7 mouse cellular contexts compared by ENCODE assay signal in the genomic region with DNA sequence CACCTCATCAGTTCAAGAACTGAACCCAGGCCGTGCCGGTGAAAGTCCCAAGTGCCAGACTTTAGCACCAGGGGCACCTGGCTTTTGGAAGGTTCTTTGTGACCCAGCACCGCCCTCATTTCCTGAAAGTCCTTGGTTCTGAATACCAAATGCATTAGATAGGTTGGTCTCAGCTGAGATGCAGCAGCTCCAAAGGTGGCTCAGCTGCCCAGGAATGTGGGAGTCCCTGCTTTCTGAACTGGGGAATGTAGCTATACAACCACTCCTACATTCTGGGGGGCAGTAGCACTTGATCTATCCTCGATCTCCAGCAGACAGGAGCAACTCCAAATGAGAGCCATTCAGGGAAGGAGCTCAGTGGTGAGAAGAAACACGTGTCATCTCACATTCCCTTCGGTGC. TPM values are rescaled to one million over a fixed set of nuclear protein-coding genes. Genes with fewer than 3 reads are reported as not detected.
DNase-seq lines count a peak whose midpoint lies in the region; ATAC-seq and TF ChIP-seq lines count a peak whose summit lies in the region.

No protein-coding gene starts in this region.

- H3K9me3 ChIP-seq in hindbrain, postnatal 0 days (ENCODE audit: low read length) = no peaks in the 10 kb centered on the region
- H3K9me3 ChIP-seq in hindbrain, embryonic 14.5 days (ENCODE audit: control insufficient read depth, low read length) = no peaks in the 10 kb centered on the region
- H3K9me3 ChIP-seq in intestine, embryonic 16.5 days (ENCODE audit: control insufficient read depth, low read length) = no peaks in the 10 kb centered on the region
- no peaks in the 10 kb centered on the region for H3K9me3 ChIP-seq in stomach, postnatal 0 days (ENCODE audit: control insufficient read depth, low read length)

- no peak for DNase-seq in hindbrain, postnatal 0 days (ENCODE audit: low spot score)
- DNase-seq in hindbrain, embryonic 14.5 days (ENCODE audit: low spot score) = no peak
- DNase-seq in thymus, adult 2 months = no peak
- DNase-seq in thymus, postnatal 36 days = no peak
- no peak for DNase-seq in stomach, postnatal 0 days (ENCODE audit: low spot score)
- no peak for DNase-seq in thymus, postnatal 10 days (ENCODE audit: low spot score in 2 of 2)

- H3K27ac ChIP-seq in hindbrain, postnatal 0 days = peak overlapping the region; percentile 51
- no peak overlapping the region for H3K27ac ChIP-seq in hindbrain, embryonic 14.5 days
- H3K27ac ChIP-seq in thymus, adult 2 months (ENCODE audit: control insufficient read depth, insufficient read depth, low read length) = peak overlapping the region; percentile 26
- H3K27ac ChIP-seq in intestine, embryonic 16.5 days (ENCODE audit: low read length) = peak overlapping the region; percentile 74
- H3K27ac ChIP-seq in stomach, postnatal 0 days (replicated peaks) = peak overlapping the region; percentile 92

- no peaks in the 10 kb centered on the region for H3K36me3 ChIP-seq in hindbrain, postnatal 0 days (ENCODE audit: insufficient read depth, low read length)
- H3K36me3 ChIP-seq in hindbrain, embryonic 14.5 days (replicated peaks; ENCODE audit: control insufficient read depth, insufficient read depth) = no peaks in the 10 kb centered on the region
- H3K36me3 ChIP-seq in thymus, adult 2 months (ENCODE audit: control insufficient read depth, insufficient read depth, low read length) = no peaks in the 10 kb centered on the region
- H3K36me3 ChIP-seq in intestine, embryonic 16.5 days (ENCODE audit: control insufficient read depth, insufficient read depth, low read length) = no peaks in the 10 kb centered on the region
- no peaks in the 10 kb centered on the region for H3K36me3 ChIP-seq in stomach, postnatal 0 days (ENCODE audit: control insufficient read depth, insufficient read depth, low read length)

- no peak overlapping the region for H3K4me2 ChIP-seq in hindbrain, postnatal 0 days (ENCODE audit: low read depth, low read length)
- H3K4me2 ChIP-seq in hindbrain, embryonic 14.5 days (replicated peaks) = no peak overlapping the region
- 0 out of 2 replicates have a peak overlapping the region, but pooled peaks have one; percentile 5 for H3K4me2 ChIP-seq in intestine, embryonic 16.5 days (ENCODE audit: low read depth, low read length)
- 0 out of 2 replicates have a peak overlapping the region, but pooled peaks have one; percentile 18 for H3K4me2 ChIP-seq in stomach, postnatal 0 days (replicated peaks; ENCODE audit: low read depth)

- 62% methylated on average over 6 of the region's 6 CpGs for WGBS in hindbrain, postnatal 0 days
- WGBS in hindbrain, embryonic 14.5 days = 72% methylated on average over 6 of the region's 6 CpGs
- WGBS in thymus, adult 2 months = 75% methylated on average over 6 of the region's 6 CpGs
- 59% methylated on average over 6 of the region's 6 CpGs for WGBS in intestine, embryonic 16.5 days
- 43% methylated on average over 6 of the region's 6 CpGs for WGBS in stomach, postnatal 0 days

- TF ChIP-seq POLR2A in thymus, adult 2 months (IDR thresholded peaks at IDR 0.05; ENCODE audit: control insufficient read depth, extremely low read depth, insufficient read depth, low read length, poor library complexity) = no peak

- TF ChIP-seq EP300 in stomach, postnatal 0 days (optimal IDR thresholded peaks at IDR 0.05) = peak; percentile 20

- TF ChIP-seq CTCF in hindbrain, postnatal 0 days (IDR thresholded peaks at IDR 0.05; ENCODE audit: low read depth) = no peak
- TF ChIP-seq CTCF in thymus, adult 2 months (IDR thresholded peaks at IDR 0.05; ENCODE audit: borderline replicate concordance, control insufficient read depth, extremely low read depth, insufficient read depth, low read length, poor library complexity) = no peak
- TF ChIP-seq CTCF in stomach, postnatal 0 days (IDR thresholded peaks at IDR 0.05; ENCODE audit: low read depth) = no peak

- H3K27me3 ChIP-seq in hindbrain, postnatal 0 days (ENCODE audit: insufficient read depth, low read length) = no peaks in the 10 kb centered on the region
- no peaks in the 10 kb centered on the region for H3K27me3 ChIP-seq in hindbrain, embryonic 14.5 days (ENCODE audit: control insufficient read depth, insufficient read depth, low read length)
- no peaks in the 10 kb centered on the region for H3K27me3 ChIP-seq in thymus, adult 2 months (ENCODE audit: control insufficient read depth, insufficient read depth, low read length)
- no peaks in the 10 kb centered on the region for H3K27me3 ChIP-seq in intestine, embryonic 16.5 days (replicated peaks; ENCODE audit: control insufficient read depth, insufficient read depth, low read length)
- H3K27me3 ChIP-seq in stomach, postnatal 0 days (ENCODE audit: control insufficient read depth, insufficient read depth, low read length) = no peaks in the 10 kb centered on the region

- H3K4me3 ChIP-seq in hindbrain, postnatal 0 days (ENCODE audit: low read length) = no peak overlapping the region
- H3K4me3 ChIP-seq in hindbrain, embryonic 14.5 days (replicated peaks; ENCODE audit: low read length) = no peak overlapping the region
- H3K4me3 ChIP-seq in thymus, adult 2 months (ENCODE audit: control insufficient read depth, insufficient read depth, low read length) = no peak overlapping the region
- H3K4me3 ChIP-seq in intestine, embryonic 16.5 days (ENCODE audit: low read length) = no peak overlapping the region
- H3K4me3 ChIP-seq in stomach, postnatal 0 days (ENCODE audit: low read depth, low read length) = no peak overlapping the region

- no peak overlapping the region for H3K9ac ChIP-seq in hindbrain, postnatal 0 days (replicated peaks; ENCODE audit: low read length)
- no peak overlapping the region for H3K9ac ChIP-seq in hindbrain, embryonic 14.5 days
- H3K9ac ChIP-seq in intestine, embryonic 16.5 days (ENCODE audit: low read depth, low read length) = no peak overlapping the region
- no peak overlapping the region for H3K9ac ChIP-seq in stomach, postnatal 0 days (ENCODE audit: low read length)

- H3K4me1 ChIP-seq in hindbrain, postnatal 0 days (ENCODE audit: insufficient read depth, low read length) = 0 out of 2 replicates have a peak, but pooled peaks cover 4% of the 10 kb centered on the region
- no peaks in the 10 kb centered on the region for H3K4me1 ChIP-seq in hindbrain, embryonic 14.5 days (replicated peaks; ENCODE audit: control insufficient read depth, insufficient read depth, low read length)
- H3K4me1 ChIP-seq in thymus, adult 2 months (replicated peaks; ENCODE audit: control insufficient read depth, insufficient read depth, low read length) = no peaks in the 10 kb centered on the region; the same call in 1 of the 2 replicates
- peaks cover 41% of the 10 kb centered on the region for H3K4me1 ChIP-seq in intestine, embryonic 16.5 days (ENCODE audit: control insufficient read depth, insufficient read depth, low read length)
- H3K4me1 ChIP-seq in stomach, postnatal 0 days (replicated peaks; ENCODE audit: control insufficient read depth, insufficient read depth) = peaks cover 10% of the 10 kb centered on the region

- peak; percentile 4; the same call in 1 of the 2 replicates for ATAC-seq in hindbrain, postnatal 0 days
- no peak for ATAC-seq in hindbrain, embryonic 14.5 days (ENCODE audit: low FRiP score)
- peak; percentile 10; the same call in 1 of the 2 replicates for ATAC-seq in intestine, embryonic 16.5 days
- ATAC-seq in stomach, postnatal 0 days (ENCODE audit: low FRiP score, low TSS enrichment) = 0 out of 2 replicates have a peak, but pooled peaks have one; percentile 5

RNA-seq across cellular contexts. Expression of a gene that starts 8.7 kb away (rescaled TPM):
- 13.7 and 19.4 TPM in 2 replicates for total RNA-seq in hindbrain, postnatal 0 days (2014; rRNA removed)
- 18.3 and 19.4 TPM in 2 replicates for polyA plus RNA-seq in hindbrain, postnatal 0 days (2015; fragmentation: Nextera tagmentation; extraction: Ambion mirVana)
- polyA plus RNA-seq in hindbrain, embryonic 14.5 days (2014; fragmentation: Nextera tagmentation; extraction: Ambion mirVana) = 6.6 and 7.5 TPM in 2 replicates
- 6.2 and 6.4 TPM in 2 replicates for polyA plus RNA-seq in thymus, adult 2 months (2012; rRNA removed)
- 16.0 and 16.2 TPM in 2 replicates for polyA plus RNA-seq in intestine, embryonic 16.5 days (2015; fragmentation: Nextera tagmentation; extraction: Ambion mirVana)
- 74.8 and 79.5 TPM in 2 replicates for polyA plus RNA-seq in stomach, postnatal 0 days (2015; fragmentation: Nextera tagmentation; extraction: Ambion mirVana)

RNA-seq across cellular contexts. Expression of a gene that starts 10.3 kb away (rescaled TPM):
- 94.1 and 142 TPM in 2 replicates for total RNA-seq in hindbrain, postnatal 0 days (2014; rRNA removed)
- polyA plus RNA-seq in hindbrain, postnatal 0 days (2015; fragmentation: Nextera tagmentation; extraction: Ambion mirVana) = 162 TPM in 2 replicates
- 86.3 and 96.6 TPM in 2 replicates for polyA plus RNA-seq in hindbrain, embryonic 14.5 days (2014; fragmentation: Nextera tagmentation; extraction: Ambion mirVana)
- 62.4 and 70.4 TPM in 2 replicates for polyA plus RNA-seq in thymus, adult 2 months (2012; rRNA removed)
- polyA plus RNA-seq in intestine, embryonic 16.5 days (2015; fragmentation: Nextera tagmentation; extraction: Ambion mirVana) = 56.9 and 58.5 TPM in 2 replicates
- polyA plus RNA-seq in stomach, postnatal 0 days (2015; fragmentation: Nextera tagmentation; extraction: Ambion mirVana) = 41.0 and 43.5 TPM in 2 replicates

RNA-seq across cellular contexts. Expression of a gene that starts 25.4 kb away (rescaled TPM):
- total RNA-seq in hindbrain, postnatal 0 days (2014; rRNA removed) = 3,311 and 3,326 TPM in 2 replicates
- polyA plus RNA-seq in hindbrain, postnatal 0 days (2015; fragmentation: Nextera tagmentation; extraction: Ambion mirVana) = 1,502 and 1,606 TPM in 2 replicates
- 1,664 and 1,709 TPM in 2 replicates for polyA plus RNA-seq in hindbrain, embryonic 14.5 days (2014; fragmentation: Nextera tagmentation; extraction: Ambion mirVana)
- polyA plus RNA-seq in thymus, adult 2 months (2012; rRNA removed) = 1,522 and 2,049 TPM in 2 replicates
- 559 and 622 TPM in 2 replicates for polyA plus RNA-seq in intestine, embryonic 16.5 days (2015; fragmentation: Nextera tagmentation; extraction: Ambion mirVana)
- 251 and 296 TPM in 2 replicates for polyA plus RNA-seq in stomach, postnatal 0 days (2015; fragmentation: Nextera tagmentation; extraction: Ambion mirVana)

RNA-seq across cellular contexts. Expression of a gene that starts 28.6 kb away (rescaled TPM):
- total RNA-seq in hindbrain, postnatal 0 days (2014; rRNA removed) = 14.7 and 26.7 TPM in 2 replicates
- polyA plus RNA-seq in hindbrain, postnatal 0 days (2015; fragmentation: Nextera tagmentation; extraction: Ambion mirVana) = 3.9 and 4.1 TPM in 2 replicates
- 9.2 and 10.7 TPM in 2 replicates for polyA plus RNA-seq in hindbrain, embryonic 14.5 days (2014; fragmentation: Nextera tagmentation; extraction: Ambion mirVana)
- polyA plus RNA-seq in thymus, adult 2 months (2012; rRNA removed) = 17.4 and 22.4 TPM in 2 replicates
- polyA plus RNA-seq in intestine, embryonic 16.5 days (2015; fragmentation: Nextera tagmentation; extraction: Ambion mirVana) = 10.0 and 11.8 TPM in 2 replicates
- polyA plus RNA-seq in stomach, postnatal 0 days (2015; fragmentation: Nextera tagmentation; extraction: Ambion mirVana) = 2.1 and 2.2 TPM in 2 replicates

RNA-seq across cellular contexts. Expression of a gene that starts 48.4 kb away (rescaled TPM):
- total RNA-seq in hindbrain, postnatal 0 days (2014; rRNA removed) = 14.7 and 27.2 TPM in 2 replicates
- 24.6 and 25.7 TPM in 2 replicates for polyA plus RNA-seq in hindbrain, postnatal 0 days (2015; fragmentation: Nextera tagmentation; extraction: Ambion mirVana)
- polyA plus RNA-seq in hindbrain, embryonic 14.5 days (2014; fragmentation: Nextera tagmentation; extraction: Ambion mirVana) = 18.2 and 20.3 TPM in 2 replicates
- polyA plus RNA-seq in thymus, adult 2 months (2012; rRNA removed) = 82.8 and 111 TPM in 2 replicates
- 47.7 and 51.7 TPM in 2 replicates for polyA plus RNA-seq in intestine, embryonic 16.5 days (2015; fragmentation: Nextera tagmentation; extraction: Ambion mirVana)
- polyA plus RNA-seq in stomach, postnatal 0 days (2015; fragmentation: Nextera tagmentation; extraction: Ambion mirVana) = 27.3 and 27.4 TPM in 2 replicates

Comparison
In these comparisons a context has a peak if more than half of its experiments do, and no peak if none do; other contexts are left out.
1. H3K4me2 ChIP-seq: peak in intestine, embryonic 16.5 days (single experiment) and stomach, postnatal 0 days (single experiment); none in hindbrain, postnatal 0 days (single experiment) and hindbrain, embryonic 14.5 days (single experiment).